Mouse (Mus musculus) 3134 (cell line): ENCODE results near the gene Foxi1.

Source experiments
- DNase-seq: peaks from one replicate; pipeline ENCODE4 v3.0.0-alpha.2; 2011; ENCODE audit warnings: low spot score; ENCODE audit not compliant: insufficient read length; ENCODE audit errors: extremely low read depth

Foxi1 gene

DNA sequence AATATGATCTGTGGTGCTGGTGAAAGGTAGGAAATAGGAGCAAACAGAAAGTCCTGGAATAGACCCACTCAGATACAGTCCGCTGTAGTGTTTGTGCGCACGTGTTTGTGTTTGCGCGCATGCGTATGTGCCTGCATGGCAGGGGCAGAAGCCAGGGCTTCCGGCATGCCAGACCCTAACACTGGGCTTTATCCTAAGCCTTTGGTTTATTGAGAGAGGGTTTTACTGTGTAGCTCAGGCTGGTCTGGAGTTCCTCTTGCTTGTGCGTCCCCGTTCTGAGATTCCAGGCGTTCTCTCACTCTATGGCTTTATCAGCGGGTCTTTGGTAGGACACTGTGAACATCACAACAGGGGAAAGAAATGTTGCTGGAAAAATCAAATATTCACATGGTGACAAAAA is 42.6 kb downstream of the Foxi1 start:
- DNase-seq = no peak

DNA sequence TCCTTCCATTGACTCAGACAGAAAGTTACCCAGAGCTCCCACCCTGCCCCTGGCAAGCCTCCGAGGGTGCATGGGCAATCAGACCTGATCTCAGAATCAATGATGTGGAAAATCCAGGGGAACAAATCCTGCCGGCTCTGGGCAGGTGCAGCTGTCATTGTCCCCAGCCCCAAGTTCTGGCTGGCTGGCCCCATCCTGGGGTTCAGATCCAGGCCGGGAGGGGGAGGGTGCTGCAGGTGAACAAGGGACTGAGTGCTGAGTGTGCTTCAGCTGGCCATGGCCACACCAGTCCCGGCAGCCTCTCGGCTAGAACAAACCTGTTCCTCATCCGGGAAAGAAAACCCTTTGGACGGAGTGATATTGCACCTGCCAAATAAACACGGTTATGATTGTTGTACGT is 49.0 kb downstream of the Foxi1 start:
- no peak for DNase-seq

DNA sequence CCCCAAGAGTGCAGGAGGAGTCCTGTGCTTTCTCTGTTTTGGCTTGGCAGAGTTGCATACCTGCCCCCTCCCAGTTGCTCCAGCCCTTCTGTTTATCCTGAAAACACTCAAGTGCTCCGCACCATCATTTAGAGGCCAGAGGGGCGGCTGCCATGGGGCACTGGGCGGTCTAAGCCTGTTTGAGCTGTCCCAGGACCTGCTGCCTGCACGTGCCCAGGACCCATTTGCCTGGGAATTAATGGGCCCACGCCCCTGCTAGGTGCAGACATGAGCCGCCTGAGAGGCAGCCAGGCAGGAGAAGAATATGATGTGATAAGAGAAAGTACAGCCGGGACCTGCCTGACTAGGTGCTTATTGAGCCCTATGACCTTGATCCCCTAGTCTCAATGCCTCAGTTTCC is 52.7 kb downstream of the Foxi1 start:
- DNase-seq = no peak
